Mouse (Mus musculus): ENCODE results near the gene Lrrc66. TPM values are rescaled to one million over a fixed set of nuclear protein-coding genes. Genes with fewer than 3 reads are reported as not detected.
A peak's percentile ranks its signal among the peaks of the same experiment; 100 is the strongest.

Gene Lrrc66
- total and polyA plus RNA-seq, 3 experiments: 0.04 TPM; not detected in 2

GRCm38 (mm10) chr5:73576708-73577107 is 55.6 kb downstream of the Lrrc66 start:
- Histone ChIP-seq H3K27me3 (ENCODE audit: control insufficient read depth, insufficient read depth, low read length) (no peaks in the 10 kb centered on the region), H3K9ac (ENCODE audit: low read depth, low read length) (no peak overlapping the region), H3K4me3 (no peak overlapping the region), H3K27ac (no peak overlapping the region), H3K36me3 (ENCODE audit: control insufficient read depth, insufficient read depth, low read length) (no peaks in the 10 kb centered on the region), H3K4me1 (ENCODE audit: control insufficient read depth, insufficient read depth, low read length) (0 out of 2 replicates have a peak, but pooled peaks cover 1% of the 10 kb centered on the region), H3K79me2 (replicated peaks; ENCODE audit: control insufficient read depth, insufficient read depth, low read length) (no peaks in the 10 kb centered on the region)
- intact Hi-C loops (cut with DNase I): no loop called here
- no peak for DNase-seq
- TF ChIP-seq EP300 (IDR thresholded peaks at IDR 0.05; ENCODE audit: insufficient read depth, low read depth, low read length) (no peak), POLR2A (IDR thresholded peaks at IDR 0.05; ENCODE audit: insufficient read depth, low read depth, low read length) (no peak), CTCF (IDR thresholded peaks at IDR 0.05) (no peak)
- 65% methylated on average over 7 of the region's 7 CpGs for WGBS

GRCm38 (mm10) chr5:73574616-73575015 is 57.7 kb downstream of the Lrrc66 start:
- WGBS: 82% methylated on average over 4 of the region's 4 CpGs
- peak in 1 of 2 experiments; percentile 33 for DNase-seq
- Histone ChIP-seq H3K4me1 (ENCODE audit: control insufficient read depth, insufficient read depth, low read length) (0 out of 2 replicates have a peak, but pooled peaks cover 1% of the 10 kb centered on the region), H3K9ac (ENCODE audit: low read depth, low read length) (no peak overlapping the region), H3K4me3 (no peak overlapping the region), H3K27me3 (ENCODE audit: control insufficient read depth, insufficient read depth, low read length) (no peaks in the 10 kb centered on the region), H3K79me2 (replicated peaks; ENCODE audit: control insufficient read depth, insufficient read depth, low read length) (no peaks in the 10 kb centered on the region), H3K36me3 (ENCODE audit: control insufficient read depth, insufficient read depth, low read length) (no peaks in the 10 kb centered on the region), H3K27ac (no peak overlapping the region)
- TF ChIP-seq POLR2A (IDR thresholded peaks at IDR 0.05; ENCODE audit: insufficient read depth, low read depth, low read length) (no peak), EP300 (IDR thresholded peaks at IDR 0.05; ENCODE audit: insufficient read depth, low read depth, low read length) (no peak), CTCF (IDR thresholded peaks at IDR 0.05) (no peak)
- intact Hi-C loops (cut with DNase I): no loop called here

GRCm38 (mm10) chr5:73573789-73574188 is 58.5 kb downstream of the Lrrc66 start:
- intact Hi-C loops (cut with DNase I): no loop called here
- DNase-seq: peak in 1 of 2 experiments; percentile 38

GRCm38 (mm10) chr5:73572846-73573245 is 59.5 kb downstream of the Lrrc66 start:
- TF ChIP-seq EP300 (IDR thresholded peaks at IDR 0.05; ENCODE audit: insufficient read depth, low read depth, low read length): no peak
- no peak for TF ChIP-seq CTCF (IDR thresholded peaks at IDR 0.05)
- no peak for TF ChIP-seq POLR2A (IDR thresholded peaks at IDR 0.05; ENCODE audit: insufficient read depth, low read depth, low read length)
- Histone ChIP-seq H3K27ac (no peak overlapping the region), H3K27me3 (ENCODE audit: control insufficient read depth, insufficient read depth, low read length) (no peaks in the 10 kb centered on the region), H3K79me2 (replicated peaks; ENCODE audit: control insufficient read depth, insufficient read depth, low read length) (no peaks in the 10 kb centered on the region), H3K4me1 (ENCODE audit: control insufficient read depth, insufficient read depth, low read length) (0 out of 2 replicates have a peak, but pooled peaks cover 1% of the 10 kb centered on the region), H3K36me3 (ENCODE audit: control insufficient read depth, insufficient read depth, low read length) (no peaks in the 10 kb centered on the region), H3K9ac (ENCODE audit: low read depth, low read length) (no peak overlapping the region), H3K4me3 (no peak overlapping the region)
- intact Hi-C loops (cut with DNase I): no loop called here
- no peak for DNase-seq
- WGBS: 82% methylated on average over 2 of the region's 2 CpGs

More at GRCm38 (mm10) chr5:73573789-73574188, 58.5 kb downstream of the Lrrc66 start:
- H3K79me2 ChIP-seq (replicated peaks; ENCODE audit: control insufficient read depth, insufficient read depth, low read length): no peaks in the 10 kb centered on the region
- H3K27me3 ChIP-seq (ENCODE audit: control insufficient read depth, insufficient read depth, low read length): no peaks in the 10 kb centered on the region
- no peak for TF ChIP-seq EP300 (IDR thresholded peaks at IDR 0.05; ENCODE audit: insufficient read depth, low read depth, low read length)
- no peak for TF ChIP-seq POLR2A (IDR thresholded peaks at IDR 0.05; ENCODE audit: insufficient read depth, low read depth, low read length)
- no peak for TF ChIP-seq CTCF (IDR thresholded peaks at IDR 0.05)
- no peak overlapping the region for H3K9ac ChIP-seq (ENCODE audit: low read depth, low read length)
- H3K36me3 ChIP-seq (ENCODE audit: control insufficient read depth, insufficient read depth, low read length): no peaks in the 10 kb centered on the region
- 68% methylated on average over 7 of the region's 7 CpGs for WGBS
- no peak overlapping the region for H3K27ac ChIP-seq
- H3K4me1 ChIP-seq (ENCODE audit: control insufficient read depth, insufficient read depth, low read length): 0 out of 2 replicates have a peak, but pooled peaks cover 1% of the 10 kb centered on the region
- H3K4me3 ChIP-seq: no peak overlapping the region

- Histone ChIP-seq H3K9ac (ENCODE audit: low read depth, low read length) (no peak overlapping the region), H3K4me1 (ENCODE audit: control insufficient read depth, insufficient read depth, low read length) (peaks cover 1% of the 10 kb centered on the region; the same call in 1 of the 2 replicates), H3K79me2 (replicated peaks; ENCODE audit: control insufficient read depth, insufficient read depth, low read length) (no peaks in the 10 kb centered on the region), H3K27me3 (ENCODE audit: control insufficient read depth, insufficient read depth, low read length) (no peaks in the 10 kb centered on the region), H3K4me3 (no peak overlapping the region), H3K27ac (no peak overlapping the region), H3K36me3 (ENCODE audit: control insufficient read depth, insufficient read depth, low read length) (no peaks in the 10 kb centered on the region)
- intact Hi-C loops (cut with DNase I): no loop called here
- TF ChIP-seq CTCF (IDR thresholded peaks at IDR 0.05): no peak
- TF ChIP-seq EP300 (IDR thresholded peaks at IDR 0.05; ENCODE audit: insufficient read depth, low read depth, low read length): no peak
- TF ChIP-seq POLR2A (IDR thresholded peaks at IDR 0.05; ENCODE audit: insufficient read depth, low read depth, low read length): no peak
- WGBS: 92% methylated on average over 6 of the region's 6 CpGs
- no peak for DNase-seq
Measured at GRCm38 (mm10) chr5:73571395-73572156, 60.8 kb downstream of the Lrrc66 start.

GRCm38 (mm10) chr5:73569181-73569580 is 63.1 kb downstream of the Lrrc66 start:
- H3K79me2 ChIP-seq (replicated peaks; ENCODE audit: control insufficient read depth, insufficient read depth, low read length): no peaks in the 10 kb centered on the region
- intact Hi-C loops (cut with DNase I): no loop called here
- no peak for TF ChIP-seq CTCF (IDR thresholded peaks at IDR 0.05)
- TF ChIP-seq EP300 (IDR thresholded peaks at IDR 0.05; ENCODE audit: insufficient read depth, low read depth, low read length): no peak
- no peak for TF ChIP-seq POLR2A (IDR thresholded peaks at IDR 0.05; ENCODE audit: insufficient read depth, low read depth, low read length)
- no peak overlapping the region for H3K9ac ChIP-seq (ENCODE audit: low read depth, low read length)
- H3K27ac ChIP-seq: no peak overlapping the region
- H3K36me3 ChIP-seq (ENCODE audit: control insufficient read depth, insufficient read depth, low read length): no peaks in the 10 kb centered on the region
- no peak for DNase-seq
- WGBS: 83% methylated on average over 5 of the region's 5 CpGs
- no peak overlapping the region for H3K4me3 ChIP-seq
- H3K27me3 ChIP-seq (ENCODE audit: control insufficient read depth, insufficient read depth, low read length): no peaks in the 10 kb centered on the region
- H3K4me1 ChIP-seq (ENCODE audit: control insufficient read depth, insufficient read depth, low read length): no peaks in the 10 kb centered on the region; the same call in none of the 2 replicates

Measured in heart, adult 2 months (tissue).